Mouse (Mus musculus) right cerebral cortex, postnatal 14 days (tissue): ENCODE measurements around the gene Kit.

Experiments
- DNase-seq: peaks from one replicate; pipeline ENCODE4 v3.0.0; 2022

Kit gene

GRCm38 (mm10) chr5:75574852-75575566 is at the start of gene Kit:
TSS of gene Kit (plus strand) at chr5:75574916.
- DNase-seq = peak; percentile 71

- DNase-seq = no peak
Measured at GRCm38 (mm10) chr5:75536156-75536555, 38.6 kb upstream of the Kit start.

- DNase-seq = no peak
Measured at GRCm38 (mm10) chr5:75537717-75538116, 37.0 kb upstream of the Kit start.

GRCm38 (mm10) chr5:75538458-75538857 is 36.3 kb upstream of the Kit start:
- no peak for DNase-seq

- DNase-seq = no peak
Measured at GRCm38 (mm10) chr5:75539098-75539497, 35.6 kb upstream of the Kit start.

GRCm38 (mm10) chr5:75543757-75544156 is 31.0 kb upstream of the Kit start:
- no peak for DNase-seq

- DNase-seq = no peak
Measured at GRCm38 (mm10) chr5:75544472-75545264, 30.0 kb upstream of the Kit start.

- DNase-seq = no peak
Measured at GRCm38 (mm10) chr5:75545265-75545643, 29.5 kb upstream of the Kit start.

GRCm38 (mm10) chr5:75553021-75553420 is 21.7 kb upstream of the Kit start:
- DNase-seq = no peak

- no peak for DNase-seq
Measured at GRCm38 (mm10) chr5:75557636-75558035, 17.1 kb upstream of the Kit start.

GRCm38 (mm10) chr5:75559291-75559690 is 15.4 kb upstream of the Kit start:
- DNase-seq = no peak

- DNase-seq = no peak
Measured at GRCm38 (mm10) chr5:75561231-75561630, 13.5 kb upstream of the Kit start.

- DNase-seq = no peak
Measured at GRCm38 (mm10) chr5:75574151-75574851, 415 bp upstream of the Kit start.

GRCm38 (mm10) chr5:75575567-75576515 is 1.1 kb downstream of the Kit start:
- peak; percentile 64 for DNase-seq

- no peak for DNase-seq
Measured at GRCm38 (mm10) chr5:75576741-75577140, 2.0 kb downstream of the Kit start.

GRCm38 (mm10) chr5:75578141-75578540 is 3.4 kb downstream of the Kit start:
- DNase-seq = no peak

- DNase-seq = no peak
Measured at GRCm38 (mm10) chr5:75579244-75579643, 4.5 kb downstream of the Kit start.

GRCm38 (mm10) chr5:75579646-75580268 is 5.0 kb downstream of the Kit start:
- DNase-seq = no peak

GRCm38 (mm10) chr5:75581926-75582325 is 7.2 kb downstream of the Kit start:
- no peak for DNase-seq

- no peak for DNase-seq
Measured at GRCm38 (mm10) chr5:75587781-75588180, 13.1 kb downstream of the Kit start.

GRCm38 (mm10) chr5:75589552-75590346 is 15.0 kb downstream of the Kit start:
- no peak for DNase-seq
